Mouse (Mus musculus) right cerebral cortex, postnatal 14 days (tissue): Measurements from ENCODE around the gene Musk.

Experiments used
- DNase-seq: peaks from one replicate; pipeline ENCODE4 v3.0.0; 2022

Gene Musk

GRCm38 (mm10) chr4:58419225-58419624 lies 133.5 kb downstream of the Musk start:
- DNase-seq = no peak

DNA sequence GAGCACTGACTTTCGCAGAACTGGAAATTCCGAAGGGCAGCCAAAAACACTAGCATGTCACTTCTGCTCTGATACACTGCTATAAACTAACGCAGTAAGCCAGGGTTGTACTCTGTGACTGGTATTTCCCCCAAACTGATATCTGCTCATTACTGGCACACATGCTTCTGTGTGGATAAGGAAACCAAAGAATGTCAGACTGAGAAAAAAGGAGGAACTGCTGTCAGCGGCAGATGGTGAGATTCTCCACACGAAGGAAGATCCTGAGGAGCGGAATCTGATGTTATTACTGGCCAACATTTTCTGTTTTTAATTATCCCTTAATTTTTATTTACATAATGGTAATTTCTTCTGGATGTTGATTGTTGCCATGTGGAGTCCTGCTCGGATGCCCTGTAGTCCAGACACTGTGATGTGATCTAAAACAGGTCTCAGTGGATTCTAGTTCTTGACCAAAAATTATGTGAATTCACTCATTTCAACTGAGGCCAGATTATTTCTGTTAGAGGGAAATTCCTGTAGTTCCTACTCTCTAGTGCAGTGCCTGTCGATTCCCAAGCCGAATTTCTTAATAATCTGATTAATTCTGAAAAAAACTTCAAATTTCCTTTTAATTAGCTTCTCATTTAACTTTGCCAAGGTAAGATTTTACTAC lies 137.6 kb downstream of the Musk start:
- DNase-seq = no peak
